Mouse (Mus musculus): ENCODE measurements around the gene Gatad1. TPM values are rescaled to one million over a fixed set of nuclear protein-coding genes. Genes with fewer than 3 reads are reported as not detected.
"Not testable (repeated sequence)": the region's sequence is repeated elsewhere in the genome, so short reads cannot be mapped to it uniquely, and the experiment has no call there.

Gatad1 gene
- polyA plus RNA-seq, 1 experiment from 2014 or later: 46.0 TPM

DNA sequence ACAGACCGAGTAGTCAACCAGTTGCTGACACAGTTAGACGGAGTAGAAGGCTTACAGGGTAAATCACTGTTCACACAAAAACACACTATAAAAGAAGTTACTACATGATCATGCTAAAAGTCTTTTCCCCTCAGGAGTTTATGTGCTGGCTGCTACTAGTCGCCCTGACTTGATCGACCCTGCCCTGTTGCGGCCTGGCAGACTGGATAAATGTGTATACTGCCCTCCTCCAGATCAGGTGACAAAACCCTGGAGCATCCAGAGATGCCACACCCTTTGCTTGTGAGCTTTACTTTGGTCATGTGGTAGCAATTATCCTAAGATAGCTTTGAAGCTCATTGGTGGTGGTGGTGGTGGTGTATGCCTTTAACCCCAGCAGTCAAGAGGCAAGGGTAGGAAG is 26.9 kb downstream of the Gatad1 start:
- H3K27ac ChIP-seq (ENCODE audit: low read length): no peak overlapping the region
- no peaks in the 10 kb centered on the region for H3K4me1 ChIP-seq (ENCODE audit: control insufficient read depth, insufficient read depth, low read length)
- peaks cover 6% of the 10 kb centered on the region; the same call in 1 of the 2 replicates for H3K36me3 ChIP-seq (ENCODE audit: control insufficient read depth, insufficient read depth, low read length)
- no peak for ATAC-seq (ENCODE audit: insufficient read depth, low FRiP score)
- no peaks in the 10 kb centered on the region for H3K27me3 ChIP-seq (ENCODE audit: control insufficient read depth, insufficient read depth, low read length)
- no peaks in the 10 kb centered on the region for H3K9me3 ChIP-seq (replicated peaks; ENCODE audit: control insufficient read depth, low read length)
- no peak overlapping the region for H3K4me3 ChIP-seq (replicated peaks; ENCODE audit: low read length)
- WGBS: 89% methylated on average over 5 of the region's 5 CpGs
- no peak overlapping the region for H3K4me2 ChIP-seq (ENCODE audit: low read depth, low read length)
- no peak overlapping the region for H3K9ac ChIP-seq (ENCODE audit: low read length)

DNA sequence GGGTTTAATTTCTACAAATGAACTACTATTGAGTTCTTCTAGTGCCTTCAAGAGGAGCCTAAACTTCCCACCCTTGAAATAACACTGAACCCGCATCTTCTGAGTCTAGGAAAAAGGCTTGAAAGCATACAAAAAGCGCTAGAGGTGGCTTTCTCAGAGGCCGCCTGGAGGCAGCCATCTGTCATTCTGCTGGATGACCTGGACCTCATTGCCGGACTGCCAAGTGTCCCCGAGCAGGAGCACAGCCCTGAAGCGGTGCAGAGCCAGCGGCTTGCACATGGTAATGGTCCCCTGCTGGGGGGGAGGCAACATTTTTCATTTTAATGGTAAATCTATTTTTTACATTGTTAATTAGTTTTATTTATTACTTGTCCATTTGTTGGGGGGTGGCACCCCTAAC is 36.5 kb downstream of the Gatad1 start:
- H3K36me3 ChIP-seq (ENCODE audit: control insufficient read depth, insufficient read depth, low read length): peaks cover 19% of the 10 kb centered on the region; the same call in 1 of the 2 replicates
- H3K4me1 ChIP-seq (ENCODE audit: control insufficient read depth, insufficient read depth, low read length): no peaks in the 10 kb centered on the region
- H3K27me3 ChIP-seq (ENCODE audit: control insufficient read depth, insufficient read depth, low read length): no peaks in the 10 kb centered on the region
- no peak overlapping the region for H3K27ac ChIP-seq (ENCODE audit: low read length)
- no peaks in the 10 kb centered on the region for H3K9me3 ChIP-seq (replicated peaks; ENCODE audit: control insufficient read depth, low read length)
- ATAC-seq (ENCODE audit: insufficient read depth, low FRiP score): no peak
- no peak overlapping the region for H3K4me2 ChIP-seq (ENCODE audit: low read depth, low read length)
- WGBS: 86% methylated on average over 7 of the region's 7 CpGs
- H3K4me3 ChIP-seq (replicated peaks; ENCODE audit: low read length): no peak overlapping the region
- no peak overlapping the region for H3K9ac ChIP-seq (ENCODE audit: low read length)

DNA sequence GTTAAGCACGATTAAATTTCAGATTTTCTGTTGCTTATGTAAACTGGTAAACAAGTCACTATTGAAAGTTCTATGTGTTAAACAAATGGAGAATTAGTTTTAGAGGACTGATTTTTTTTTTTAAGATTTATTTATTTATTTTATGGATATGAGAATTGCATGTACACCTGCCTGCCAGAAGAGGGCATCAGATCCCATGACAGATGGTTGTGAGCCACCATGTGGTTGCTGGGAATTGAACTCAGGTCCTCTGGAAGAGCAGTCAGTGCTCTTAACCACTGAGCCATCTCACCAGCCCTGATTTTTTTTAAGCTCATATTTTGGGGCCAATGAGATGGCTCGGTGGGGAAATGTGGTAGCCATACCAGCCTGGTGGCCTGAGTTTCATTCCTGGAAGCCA is 45.1 kb downstream of the Gatad1 start:
- ATAC-seq (ENCODE audit: insufficient read depth, low FRiP score); H3K27me3 ChIP-seq (ENCODE audit: control insufficient read depth, insufficient read depth, low read length); H3K4me2 ChIP-seq (ENCODE audit: low read depth, low read length); H3K9me3 ChIP-seq (replicated peaks; ENCODE audit: control insufficient read depth, low read length); H3K9ac ChIP-seq (ENCODE audit: low read length); H3K4me3 ChIP-seq (replicated peaks; ENCODE audit: low read length); H3K4me1 ChIP-seq (ENCODE audit: control insufficient read depth, insufficient read depth, low read length); H3K27ac ChIP-seq (ENCODE audit: low read length): not testable (repeated sequence)
- H3K36me3 ChIP-seq (ENCODE audit: control insufficient read depth, insufficient read depth, low read length): 0 out of 2 replicates have a peak, but pooled peaks cover 13% of the 10 kb centered on the region
- 93% methylated on average over 2 of the region's 2 CpGs for WGBS

DNA sequence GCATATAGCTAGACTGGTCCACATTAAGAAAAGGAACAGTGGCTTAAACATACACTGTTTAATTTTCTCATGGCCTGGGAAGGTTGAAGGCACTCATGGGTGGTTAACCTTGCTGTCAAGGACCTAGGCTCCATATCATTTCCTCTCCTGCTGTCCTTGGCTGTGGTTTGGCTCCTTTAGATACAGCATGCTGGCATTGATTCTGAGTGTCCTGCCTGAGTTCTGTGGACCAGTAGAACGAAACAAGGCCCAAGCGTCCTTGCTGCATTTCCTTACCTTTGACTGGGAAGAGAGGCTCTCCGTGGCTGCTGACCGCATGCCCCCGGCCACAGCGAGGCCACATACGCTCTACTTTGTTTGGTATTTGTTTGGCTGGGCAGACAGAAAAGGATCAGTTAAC is 47.7 kb downstream of the Gatad1 start:
- Histone ChIP-seq H3K4me1 (ENCODE audit: control insufficient read depth, insufficient read depth, low read length) (no peaks in the 10 kb centered on the region), H3K4me3 (replicated peaks; ENCODE audit: low read length) (no peak overlapping the region), H3K9me3 (replicated peaks; ENCODE audit: control insufficient read depth, low read length) (no peaks in the 10 kb centered on the region), H3K9ac (ENCODE audit: low read length) (no peak overlapping the region), H3K27ac (ENCODE audit: low read length) (no peak overlapping the region), H3K4me2 (ENCODE audit: low read depth, low read length) (no peak overlapping the region), H3K27me3 (ENCODE audit: control insufficient read depth, insufficient read depth, low read length) (no peaks in the 10 kb centered on the region), H3K36me3 (ENCODE audit: control insufficient read depth, insufficient read depth, low read length) (0 out of 2 replicates have a peak, but pooled peaks cover 12% of the 10 kb centered on the region)
- WGBS: 95% methylated on average over 7 of the region's 7 CpGs
- no peak for ATAC-seq (ENCODE audit: insufficient read depth, low FRiP score)

DNA sequence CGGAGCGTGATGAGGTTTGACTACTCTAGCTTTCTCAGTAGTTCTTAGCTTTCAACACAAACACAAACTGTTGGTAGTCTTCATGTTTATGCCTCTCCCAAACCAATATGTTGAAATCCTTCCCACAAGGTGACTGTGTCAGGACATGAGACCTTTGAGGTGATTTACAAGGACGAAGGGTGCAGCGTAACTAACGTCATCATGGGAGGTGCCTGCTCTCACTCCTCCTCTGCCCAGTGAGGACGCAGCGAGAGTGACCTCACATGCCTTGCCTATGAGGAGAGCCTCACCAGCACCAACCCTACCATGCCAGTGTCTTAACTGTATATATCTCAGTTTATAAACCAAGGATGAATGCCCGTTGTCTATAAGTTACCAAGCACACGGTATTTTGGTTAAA is 49.9 kb downstream of the Gatad1 start:
- no peak overlapping the region for H3K27ac ChIP-seq (ENCODE audit: low read length)
- H3K36me3 ChIP-seq (ENCODE audit: control insufficient read depth, insufficient read depth, low read length): 0 out of 2 replicates have a peak, but pooled peaks cover 12% of the 10 kb centered on the region
- H3K4me1 ChIP-seq (ENCODE audit: control insufficient read depth, insufficient read depth, low read length): no peaks in the 10 kb centered on the region
- no peak overlapping the region for H3K9ac ChIP-seq (ENCODE audit: low read length)
- ATAC-seq (ENCODE audit: insufficient read depth, low FRiP score): no peak
- no peaks in the 10 kb centered on the region for H3K27me3 ChIP-seq (ENCODE audit: control insufficient read depth, insufficient read depth, low read length)
- H3K9me3 ChIP-seq (replicated peaks; ENCODE audit: control insufficient read depth, low read length): no peaks in the 10 kb centered on the region
- no peak overlapping the region for H3K4me2 ChIP-seq (ENCODE audit: low read depth, low read length)
- H3K4me3 ChIP-seq (replicated peaks; ENCODE audit: low read length): no peak overlapping the region
- WGBS: 92% methylated on average over 9 of the region's 9 CpGs

DNA sequence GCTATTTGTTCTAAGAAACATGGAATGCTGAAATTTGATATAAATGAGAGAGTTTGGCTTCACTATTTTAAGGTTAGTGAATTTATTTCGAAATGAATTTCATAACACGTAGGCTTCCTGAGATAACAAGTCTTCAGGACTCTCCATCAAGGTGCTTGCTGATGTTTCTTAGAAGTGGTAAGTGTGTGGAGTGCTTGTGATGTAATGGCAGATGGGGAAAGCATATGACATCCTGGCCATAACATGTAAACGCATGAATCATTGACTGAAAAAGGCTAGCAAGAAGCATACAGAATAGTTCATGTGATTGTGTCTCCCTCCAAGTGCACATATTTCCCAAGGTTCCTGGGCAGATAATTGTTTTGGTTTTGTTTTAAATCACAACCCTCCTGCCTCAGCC is 56.2 kb downstream of the Gatad1 start:
- Histone ChIP-seq H3K9me3 (replicated peaks; ENCODE audit: control insufficient read depth, low read length) (no peaks in the 10 kb centered on the region), H3K4me2 (ENCODE audit: low read depth, low read length) (no peak overlapping the region), H3K36me3 (ENCODE audit: control insufficient read depth, insufficient read depth, low read length) (0 out of 2 replicates have a peak, but pooled peaks cover 6% of the 10 kb centered on the region), H3K27ac (ENCODE audit: low read length) (no peak overlapping the region), H3K4me1 (ENCODE audit: control insufficient read depth, insufficient read depth, low read length) (0 out of 2 replicates have a peak, but pooled peaks cover 4% of the 10 kb centered on the region), H3K9ac (ENCODE audit: low read length) (no peak overlapping the region), H3K4me3 (replicated peaks; ENCODE audit: low read length) (no peak overlapping the region), H3K27me3 (ENCODE audit: control insufficient read depth, insufficient read depth, low read length) (no peaks in the 10 kb centered on the region)
- no peak for ATAC-seq (ENCODE audit: insufficient read depth, low FRiP score)
- 89% methylated on average over 3 of the region's 3 CpGs for WGBS

DNA sequence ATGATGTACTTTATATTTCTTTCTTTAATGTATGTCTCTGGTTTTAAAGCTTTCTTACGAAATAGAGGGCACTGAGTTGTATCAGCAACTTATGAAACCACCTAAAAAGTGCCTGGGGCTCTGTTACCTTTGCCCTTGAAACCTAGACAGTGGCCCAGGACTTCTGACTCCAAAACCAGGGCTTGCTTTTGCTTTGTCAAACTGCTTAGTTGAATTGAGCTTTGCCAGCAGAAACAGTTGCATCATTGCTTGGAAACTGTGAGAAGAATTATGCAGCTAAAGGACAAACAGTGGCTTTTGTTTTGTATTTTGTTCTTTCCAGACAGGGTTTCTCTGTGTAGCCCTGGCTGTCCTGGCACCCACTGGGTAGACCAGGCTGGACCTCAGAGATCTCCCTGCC is 56.7 kb downstream of the Gatad1 start:
- Histone ChIP-seq H3K36me3 (ENCODE audit: control insufficient read depth, insufficient read depth, low read length) (0 out of 2 replicates have a peak, but pooled peaks cover 2% of the 10 kb centered on the region), H3K27ac (ENCODE audit: low read length) (no peak overlapping the region), H3K9ac (ENCODE audit: low read length) (no peak overlapping the region), H3K4me3 (replicated peaks; ENCODE audit: low read length) (no peak overlapping the region), H3K27me3 (ENCODE audit: control insufficient read depth, insufficient read depth, low read length) (no peaks in the 10 kb centered on the region), H3K9me3 (replicated peaks; ENCODE audit: control insufficient read depth, low read length) (no peaks in the 10 kb centered on the region), H3K4me2 (ENCODE audit: low read depth, low read length) (no peak overlapping the region), H3K4me1 (ENCODE audit: control insufficient read depth, insufficient read depth, low read length) (peaks cover 6% of the 10 kb centered on the region)
- ATAC-seq (ENCODE audit: insufficient read depth, low FRiP score): no peak
- WGBS: 74% methylated on average over 1 of the region's 1 CpGs

DNA sequence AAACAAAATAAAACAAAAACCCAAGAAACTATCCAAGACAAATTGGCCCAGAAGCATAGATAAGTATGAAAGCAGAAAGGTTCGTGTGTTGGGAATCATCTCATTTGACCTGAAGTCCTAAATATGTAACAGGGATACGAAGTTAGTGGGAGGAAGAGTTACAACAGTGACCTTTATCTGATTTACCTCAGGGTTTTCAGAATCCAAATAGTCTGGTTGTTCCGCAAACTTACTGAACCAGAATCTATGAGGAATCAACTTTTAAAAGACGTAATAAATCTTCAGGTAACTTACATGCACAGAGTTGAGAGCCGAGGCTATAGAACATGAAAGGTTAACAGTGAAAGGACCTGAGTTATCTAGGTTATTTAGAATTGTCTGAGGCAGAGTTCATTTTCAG is 58.2 kb downstream of the Gatad1 start:
- ATAC-seq (ENCODE audit: insufficient read depth, low FRiP score): no peak
- 92% methylated on average over 5 of the region's 5 CpGs for WGBS
- Histone ChIP-seq H3K27ac (ENCODE audit: low read length) (no peak overlapping the region), H3K9me3 (replicated peaks; ENCODE audit: control insufficient read depth, low read length) (no peaks in the 10 kb centered on the region), H3K4me3 (replicated peaks; ENCODE audit: low read length) (no peak overlapping the region), H3K4me1 (ENCODE audit: control insufficient read depth, insufficient read depth, low read length) (peaks cover 12% of the 10 kb centered on the region), H3K4me2 (ENCODE audit: low read depth, low read length) (no peak overlapping the region), H3K9ac (ENCODE audit: low read length) (no peak overlapping the region), H3K36me3 (ENCODE audit: control insufficient read depth, insufficient read depth, low read length) (no peaks in the 10 kb centered on the region), H3K27me3 (ENCODE audit: control insufficient read depth, insufficient read depth, low read length) (no peaks in the 10 kb centered on the region)

DNA sequence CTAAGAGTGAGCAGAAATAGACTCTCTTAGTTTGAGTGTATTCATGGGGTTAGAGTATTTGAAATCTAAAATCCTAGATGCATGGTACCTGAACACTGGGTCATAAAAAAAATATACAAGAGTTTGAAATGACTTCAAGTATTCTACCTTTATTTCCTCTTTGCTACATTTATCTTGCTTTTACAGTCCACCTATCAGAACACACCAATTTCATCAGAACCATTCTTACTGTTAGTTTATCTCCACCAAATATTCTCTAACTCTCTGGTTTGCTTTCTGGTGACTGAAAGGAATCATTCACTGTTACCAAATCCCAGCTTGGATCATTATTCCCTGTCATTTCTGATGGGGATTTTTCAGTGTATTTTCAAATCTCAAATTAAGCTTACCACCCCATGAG is 59.8 kb downstream of the Gatad1 start:
- no peak overlapping the region for H3K27ac ChIP-seq (ENCODE audit: low read length)
- H3K4me2 ChIP-seq (ENCODE audit: low read depth, low read length): peak overlapping the region; percentile 73
- no peak overlapping the region for H3K9ac ChIP-seq (ENCODE audit: low read length)
- 0 out of 2 replicates have a peak, but pooled peaks cover 3% of the 10 kb centered on the region for H3K36me3 ChIP-seq (ENCODE audit: control insufficient read depth, insufficient read depth, low read length)
- ATAC-seq (ENCODE audit: insufficient read depth, low FRiP score): no peak
- H3K4me3 ChIP-seq (replicated peaks; ENCODE audit: low read length): peak overlapping the region; percentile 88
- no peaks in the 10 kb centered on the region for H3K27me3 ChIP-seq (ENCODE audit: control insufficient read depth, insufficient read depth, low read length)
- H3K4me1 ChIP-seq (ENCODE audit: control insufficient read depth, insufficient read depth, low read length): peaks cover 12% of the 10 kb centered on the region
- H3K9me3 ChIP-seq (replicated peaks; ENCODE audit: control insufficient read depth, low read length): no peaks in the 10 kb centered on the region

DNA sequence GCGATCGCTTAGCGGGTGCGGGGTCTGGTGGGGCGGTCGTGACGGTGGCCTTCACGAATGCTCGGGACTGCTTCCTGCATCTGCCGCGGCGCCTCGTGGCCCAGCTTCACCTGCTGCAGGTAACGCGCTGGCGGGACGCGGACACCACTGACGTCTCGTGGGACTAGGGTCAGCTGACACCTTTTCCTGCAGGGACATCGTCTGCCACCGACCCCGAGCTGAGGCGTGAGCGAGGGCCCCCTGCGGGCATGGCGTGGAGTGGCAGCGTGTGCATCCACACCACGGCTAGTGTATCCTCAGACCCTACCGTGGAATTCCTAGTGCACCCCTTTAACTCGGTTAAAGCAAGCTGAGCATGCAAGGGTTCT is 60.6 kb downstream of the Gatad1 start, which contains the start of gene Rbm48:
Rbm48 (minus strand) TSS at position 187 of the 368 bp plus-strand sequence.
- peaks cover 12% of the 10 kb centered on the region for H3K4me1 ChIP-seq (ENCODE audit: control insufficient read depth, insufficient read depth, low read length)
- H3K36me3 ChIP-seq (ENCODE audit: control insufficient read depth, insufficient read depth, low read length): 0 out of 2 replicates have a peak, but pooled peaks cover 3% of the 10 kb centered on the region
- ATAC-seq (ENCODE audit: insufficient read depth, low FRiP score): peak; percentile 87
- peak within 1 kb of the TSS; percentile 84 for H3K4me2 ChIP-seq (ENCODE audit: low read depth, low read length)
- WGBS: 0% methylated on average over 31 of the region's 31 CpGs
- H3K9me3 ChIP-seq (replicated peaks; ENCODE audit: control insufficient read depth, low read length): no peaks in the 10 kb centered on the region
- peak within 1 kb of the TSS; percentile 88 for H3K4me3 ChIP-seq (replicated peaks; ENCODE audit: low read length)
- H3K27ac ChIP-seq (ENCODE audit: low read length): peak within 1 kb of the TSS; percentile 72
- peak within 1 kb of the TSS; percentile 83 for H3K9ac ChIP-seq (ENCODE audit: low read length)
- H3K27me3 ChIP-seq (ENCODE audit: control insufficient read depth, insufficient read depth, low read length): no peaks in the 10 kb centered on the region
